Mouse (Mus musculus): ENCODE data around the gene Stmn3. TPM values are rescaled to one million over a fixed set of nuclear protein-coding genes. Genes with fewer than 3 reads are reported as not detected.

Gene Stmn3
- total RNA-seq (2023), result not detected

GRCm38 (mm10) chr2:181314080-181314810 lies at the start of gene Stmn3:
Gene Stmn3, minus strand, starts transcription at chr2:181314500.

GRCm38 (mm10) chr2:181319248-181320102 lies 5.2 kb upstream of the Stmn3 start, which contains the start of gene Rtel1:
Gene Rtel1, plus strand, starts transcription at chr2:181319739.

GRCm38 (mm10) chr2:181287958-181288350 lies 26.3 kb downstream of the Stmn3 start, which contains the start of gene Gmeb2:
Gene Gmeb2, minus strand, starts transcription at chr2:181288035.

Other genes with a start within 250 kb of the Stmn3 start
- gene Kcnq2, start 179.2 kb downstream of the Stmn3 start, total RNA-seq (2023), result not detected
- not detected for gene Eef1a2, start 157.5 kb downstream of the Stmn3 start, total RNA-seq (2023)
- 74.4 TPM for gene Ppdpf, start 127.3 kb downstream of the Stmn3 start, total RNA-seq (2023)
- gene Ptk6, start 111.7 kb downstream of the Stmn3 start, total RNA-seq (2023), result not detected
- 0.40 TPM for gene Srms, start 101.3 kb downstream of the Stmn3 start, total RNA-seq (2023)
- gene Fndc11, start 94.5 kb downstream of the Stmn3 start, total RNA-seq (2023), result not detected
- 140 TPM for gene Helz2, start 72.5 kb downstream of the Stmn3 start, total RNA-seq (2023)
- 31.6 TPM for gene Gmeb2, start 26.5 kb downstream of the Stmn3 start, total RNA-seq (2023)
- 146 TPM for gene Rtel1, start 5.2 kb upstream of the Stmn3 start, total RNA-seq (2023)
- gene Zgpat, start 50.4 kb upstream of the Stmn3 start, total RNA-seq (2023), result 110 TPM
- gene Arfrp1, start 50.9 kb upstream of the Stmn3 start, total RNA-seq (2023), result 104 TPM
- gene Lime1, start 65.6 kb upstream of the Stmn3 start, total RNA-seq (2023), result 231 TPM
- 0.24 TPM for gene Zbtb46, start 144.9 kb upstream of the Stmn3 start, total RNA-seq (2023)
- not detected for gene Abhd16b, start 178.7 kb upstream of the Stmn3 start, total RNA-seq (2023)
- 59.8 TPM for gene Tpd52l2, start 182.6 kb upstream of the Stmn3 start, total RNA-seq (2023)
- gene Dnajc5, start 206.0 kb upstream of the Stmn3 start, total RNA-seq (2023), result 112 TPM